Mouse (Mus musculus): ENCODE measurements around the gene Rab3gap2. TPM values are rescaled to one million over a fixed set of nuclear protein-coding genes. Genes with fewer than 3 reads are reported as not detected.

Gene Rab3gap2
- 10 to 100 TPM; 51.9 to 63.2 TPM for total RNA-seq (2021)
- long read RNA-seq, experiment 1, full-length matches to known transcripts: 14 of 22 reads
- long read RNA-seq, experiment 1, partial matches to known transcripts: 7 of 22 reads
- long read RNA-seq, experiment 1, other reads (novel, unspliced or antisense): 1 of 22 reads
- long read RNA-seq, experiment 2, full-length matches to known transcripts: 15 of 22 reads
- long read RNA-seq, experiment 2, partial matches to known transcripts: 3 of 22 reads
- long read RNA-seq, experiment 2, other reads (novel, unspliced or antisense): 4 of 22 reads

DNA sequence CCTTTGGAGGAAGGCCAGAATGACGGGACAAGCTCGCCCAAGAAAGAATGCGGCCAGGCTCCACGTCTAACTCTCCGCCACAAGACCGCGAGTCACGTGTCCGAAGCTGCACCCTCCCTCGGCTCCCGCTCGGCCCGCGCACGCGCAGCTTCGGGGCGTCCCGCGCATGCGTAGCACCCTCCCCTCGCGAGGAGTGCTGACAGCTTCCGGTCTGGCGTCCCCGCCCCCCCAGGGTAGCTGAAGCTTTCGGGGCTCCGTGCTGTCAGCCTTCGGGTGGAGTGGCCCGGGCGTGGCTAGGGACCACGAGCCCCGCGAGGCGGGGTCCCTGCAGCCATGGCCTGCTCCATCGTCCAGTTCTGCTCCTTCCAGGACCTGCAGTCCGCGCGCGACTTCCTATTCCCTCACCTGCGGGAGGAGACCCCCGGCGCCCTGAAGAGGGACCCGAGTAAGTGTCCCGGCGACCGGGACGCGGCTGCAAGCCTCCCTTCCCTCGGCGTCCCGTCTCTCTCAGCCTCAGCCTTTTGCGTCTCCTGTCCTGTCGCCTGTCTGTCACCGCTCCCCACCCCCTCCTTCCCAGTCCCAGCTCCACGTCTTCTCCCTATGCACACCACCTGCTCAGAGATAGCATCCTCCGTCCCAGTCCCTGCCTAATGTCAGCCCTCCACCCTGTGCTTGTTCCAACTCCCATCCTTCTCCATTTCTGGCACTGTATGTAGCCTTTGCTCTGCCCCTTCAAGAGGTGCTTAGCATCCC, at the start of gene Rab3gap2:
Gene Rab3gap2 (plus strand): TSS at position 209 of the 753 bp plus-strand sequence.
- peak; percentile 100 for DNase-seq

DNA sequence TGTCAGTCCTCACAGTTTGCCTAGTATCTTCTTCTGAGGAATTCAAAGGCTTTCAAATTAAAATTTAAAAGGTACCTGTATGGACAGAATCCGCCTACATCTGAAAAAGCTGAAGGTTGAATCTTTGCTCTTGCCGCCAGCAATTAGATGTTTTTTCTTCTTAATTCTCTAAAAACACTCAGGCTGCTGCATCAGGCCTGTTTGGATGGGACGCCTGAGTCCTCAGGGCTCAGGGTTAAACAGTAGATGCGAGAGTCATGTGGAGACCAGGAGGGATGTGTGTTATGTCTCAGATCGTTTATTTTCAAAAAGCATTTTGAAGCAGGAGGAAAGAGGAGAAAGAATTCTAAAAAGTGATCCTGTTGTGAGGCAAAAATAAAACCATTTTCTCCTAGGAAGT, 30.3 kb upstream of the Rab3gap2 start:
- DNase-seq: no peak

DNA sequence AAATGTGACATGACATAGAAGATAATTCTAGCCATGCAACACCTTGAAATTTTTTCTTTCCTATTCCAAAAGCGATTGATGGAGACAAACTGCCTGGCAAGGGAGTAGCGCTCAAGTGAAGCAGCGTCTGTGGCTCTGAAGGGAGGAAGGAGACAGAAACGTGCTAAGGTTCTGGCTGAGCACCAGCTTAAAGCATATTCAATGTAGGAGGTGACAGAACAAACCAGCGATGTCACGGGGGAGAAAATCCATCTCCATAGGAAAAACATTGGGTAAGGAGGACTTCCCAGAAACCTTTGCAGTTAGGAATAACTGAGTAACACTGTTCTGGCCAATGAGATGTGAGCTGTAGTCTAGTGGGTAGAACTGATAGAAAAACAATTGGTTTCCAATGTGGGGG, 26.1 kb upstream of the Rab3gap2 start:
- DNase-seq: no peak

GRCm38 (mm10) chr1:185183591-185184330, 20.2 kb upstream of the Rab3gap2 start:
- DNase-seq: no peak

DNA sequence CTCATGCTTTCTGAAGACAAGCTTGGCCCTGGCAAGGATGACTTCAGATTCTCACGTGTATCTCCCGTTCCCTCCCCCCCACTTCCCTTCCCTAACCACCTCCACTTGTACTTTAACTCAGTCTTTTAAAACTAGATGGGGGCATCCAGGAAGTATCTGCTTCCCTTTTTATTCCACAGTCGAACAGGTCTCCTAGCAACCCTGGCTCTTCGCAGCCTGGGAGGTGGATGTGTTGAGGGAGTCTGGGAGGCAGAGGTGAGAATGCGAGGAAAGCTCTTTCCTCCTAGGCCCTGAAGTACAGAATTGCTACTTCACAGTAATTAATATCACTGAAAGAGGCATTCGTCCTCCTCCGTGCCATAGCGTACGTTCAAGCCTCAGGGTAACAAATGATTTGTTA, 18.4 kb upstream of the Rab3gap2 start:
- no peak for DNase-seq

DNA sequence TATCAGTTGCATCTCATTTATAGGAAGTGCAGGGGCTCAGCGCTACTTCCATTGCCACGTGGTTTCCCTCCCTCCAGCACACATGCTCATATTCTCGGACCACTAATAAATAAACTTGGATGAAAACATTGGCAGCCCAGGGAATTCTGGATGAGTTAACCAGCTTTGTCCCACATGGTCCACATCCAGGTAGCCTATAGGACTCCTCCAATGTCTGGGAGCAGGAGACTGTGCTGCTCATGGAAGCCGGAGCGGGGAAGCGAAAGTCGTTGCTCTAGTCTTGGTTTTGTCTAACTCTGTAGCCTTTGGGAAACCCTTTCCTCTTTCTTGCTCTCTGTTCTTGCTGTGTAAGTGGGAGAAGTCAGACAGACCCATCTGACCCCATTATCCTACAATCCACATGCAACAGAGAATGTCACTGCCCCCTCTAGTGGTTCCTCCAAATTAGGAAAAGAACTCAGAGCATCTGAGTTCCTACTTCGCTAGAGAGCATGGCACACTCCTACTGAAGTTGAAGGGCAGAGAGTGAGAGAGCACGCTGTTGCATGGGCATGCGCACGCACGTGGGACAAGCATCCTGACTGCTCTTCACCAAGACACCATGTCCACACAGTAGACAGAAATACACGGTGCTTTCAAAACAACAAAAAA, 16.7 kb upstream of the Rab3gap2 start:
- peak in 1 of 2 experiments; percentile 50 for DNase-seq

DNA sequence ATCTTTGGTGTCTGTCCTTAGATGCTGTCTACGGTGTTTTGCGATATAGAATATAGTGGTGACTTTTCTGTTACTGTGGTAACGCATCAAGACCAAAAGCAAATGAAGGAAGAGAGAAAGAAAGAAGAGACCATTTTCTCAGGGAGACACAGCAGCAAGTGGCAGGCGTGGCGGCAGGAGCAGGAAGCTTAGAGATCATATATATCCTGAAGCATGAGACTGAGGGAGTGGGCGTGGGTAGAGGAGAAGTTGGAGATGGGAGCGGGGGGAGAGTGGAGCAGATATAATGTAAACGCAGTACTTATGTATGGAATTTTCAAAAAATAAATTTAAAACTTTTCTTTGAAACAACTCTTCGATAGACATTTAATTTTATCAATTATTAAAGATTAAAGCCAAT, 14.0 kb upstream of the Rab3gap2 start:
- no peak for DNase-seq

- no peak for DNase-seq
These were observed 11.8 kb upstream of the Rab3gap2 start for GRCm38 (mm10) chr1:185192087-185192486.

DNA sequence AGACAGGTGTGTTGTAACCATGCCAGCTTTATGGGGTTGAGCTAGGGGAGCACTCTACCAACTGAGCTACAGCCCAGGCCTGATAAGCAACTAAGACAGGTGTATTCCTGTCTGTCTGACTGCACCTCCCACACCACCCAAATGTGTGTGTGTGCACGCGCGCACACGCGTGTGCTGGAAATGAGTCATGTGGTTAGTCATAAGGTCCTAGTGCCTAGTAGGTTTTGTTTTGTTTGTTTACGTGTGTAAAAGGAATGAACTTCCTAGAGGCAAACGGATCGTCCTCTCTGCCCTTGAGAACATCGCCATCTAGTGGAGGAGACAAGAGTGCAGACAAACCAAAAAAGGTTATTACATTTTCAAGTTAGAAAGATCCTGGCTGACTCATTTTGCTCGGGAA, 10.4 kb upstream of the Rab3gap2 start:
- DNase-seq: peak; percentile 22 to 56

GRCm38 (mm10) chr1:185196323-185196722, 7.6 kb upstream of the Rab3gap2 start:
- no peak for DNase-seq

GRCm38 (mm10) chr1:185200571-185201395, 3.1 kb upstream of the Rab3gap2 start:
- peak; percentile 36 to 37 for DNase-seq

DNA sequence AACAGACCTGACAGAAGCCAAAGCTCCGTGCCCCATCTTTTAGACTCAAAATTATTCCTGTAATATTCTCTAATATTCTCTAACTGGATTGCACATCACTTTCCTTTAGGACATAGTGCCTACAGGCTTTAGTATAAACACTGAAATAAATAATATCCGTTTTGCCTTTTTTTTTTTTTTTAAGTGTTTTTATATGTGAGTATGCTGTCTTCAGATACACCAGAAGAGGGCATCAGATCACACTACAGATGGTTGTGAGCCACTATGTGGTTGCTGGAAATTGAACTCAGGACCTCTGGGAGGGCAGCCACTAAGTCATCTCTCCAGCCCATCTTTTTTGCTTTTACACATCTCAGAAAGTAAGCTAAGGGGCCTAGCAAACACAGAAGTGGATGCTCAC, 1.9 kb upstream of the Rab3gap2 start:
- DNase-seq: no peak

DNA sequence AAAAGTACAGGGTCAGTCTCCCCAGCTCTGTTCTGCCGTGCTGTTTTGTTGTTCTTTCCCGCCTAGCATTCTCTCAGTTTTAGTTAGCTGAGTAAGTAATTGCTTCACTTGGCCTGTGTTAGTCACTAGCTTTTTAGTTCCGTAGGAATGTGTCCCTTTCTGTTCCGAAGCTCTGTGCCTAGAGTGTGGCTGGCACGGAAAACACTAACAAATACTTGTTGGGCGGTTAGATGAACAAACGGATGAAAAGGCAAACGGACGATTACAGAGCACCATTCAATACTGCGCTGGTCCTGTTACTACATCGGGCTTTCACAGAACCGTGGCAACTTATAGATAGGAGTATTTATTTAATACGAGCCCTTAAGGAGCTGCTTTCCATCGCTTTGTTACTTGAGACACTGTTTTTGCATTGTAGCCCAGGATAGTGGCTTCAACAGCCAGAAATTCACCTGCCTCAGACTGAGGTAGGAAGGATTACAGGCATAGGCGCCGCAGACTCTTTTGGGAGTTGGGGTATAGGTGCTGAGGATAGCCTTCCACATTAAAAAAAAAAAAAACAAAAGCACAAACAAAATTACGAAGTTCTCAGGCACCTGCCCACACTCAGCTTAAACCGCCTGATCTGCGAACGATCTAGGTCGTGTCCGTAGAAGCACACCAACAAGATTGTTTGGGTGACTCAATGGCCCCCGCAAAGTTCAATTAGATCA, 565 bp upstream of the Rab3gap2 start:
- DNase-seq: peak; percentile 21 to 36

GRCm38 (mm10) chr1:185205090-185205489, 1.2 kb downstream of the Rab3gap2 start:
- DNase-seq: peak; percentile 43 to 50

DNA sequence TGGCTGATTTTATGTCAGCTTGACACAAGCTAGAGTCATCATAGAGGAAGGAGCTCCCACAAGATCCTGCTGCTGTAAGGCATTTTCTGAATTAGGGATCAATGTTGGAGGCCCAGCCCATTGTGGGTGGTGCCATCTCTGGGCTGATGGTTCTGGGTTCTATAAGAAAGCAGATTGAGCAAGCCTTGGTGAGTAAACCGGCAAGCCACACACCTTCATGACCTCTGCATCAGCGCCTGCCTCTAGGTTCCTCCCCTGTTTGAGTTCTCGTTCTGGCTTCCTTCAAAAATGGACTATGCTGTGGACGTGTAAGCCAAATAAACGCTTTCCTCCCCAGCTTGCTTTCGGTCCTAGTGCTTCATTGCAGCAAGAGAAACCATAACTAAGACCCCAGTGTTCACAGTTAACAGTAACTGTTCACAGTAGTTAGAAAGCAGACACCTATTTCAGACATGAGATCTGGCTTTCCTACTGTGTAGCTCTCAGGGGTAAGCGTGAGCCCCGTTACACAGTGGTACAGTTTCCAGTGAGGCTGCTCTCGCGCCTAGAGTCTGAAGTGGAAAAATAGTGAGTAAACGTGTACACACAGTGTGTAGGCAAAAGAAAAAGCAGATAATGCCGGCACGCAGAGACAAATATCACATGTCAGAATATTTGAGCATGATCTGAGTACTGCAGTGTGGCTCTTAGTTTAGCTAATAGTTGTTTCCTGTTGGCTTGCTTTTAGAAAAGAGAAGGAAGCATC, 4.1 kb downstream of the Rab3gap2 start:
- DNase-seq: no peak

GRCm38 (mm10) chr1:185208766-185209165, 4.8 kb downstream of the Rab3gap2 start:
- DNase-seq: no peak

DNA sequence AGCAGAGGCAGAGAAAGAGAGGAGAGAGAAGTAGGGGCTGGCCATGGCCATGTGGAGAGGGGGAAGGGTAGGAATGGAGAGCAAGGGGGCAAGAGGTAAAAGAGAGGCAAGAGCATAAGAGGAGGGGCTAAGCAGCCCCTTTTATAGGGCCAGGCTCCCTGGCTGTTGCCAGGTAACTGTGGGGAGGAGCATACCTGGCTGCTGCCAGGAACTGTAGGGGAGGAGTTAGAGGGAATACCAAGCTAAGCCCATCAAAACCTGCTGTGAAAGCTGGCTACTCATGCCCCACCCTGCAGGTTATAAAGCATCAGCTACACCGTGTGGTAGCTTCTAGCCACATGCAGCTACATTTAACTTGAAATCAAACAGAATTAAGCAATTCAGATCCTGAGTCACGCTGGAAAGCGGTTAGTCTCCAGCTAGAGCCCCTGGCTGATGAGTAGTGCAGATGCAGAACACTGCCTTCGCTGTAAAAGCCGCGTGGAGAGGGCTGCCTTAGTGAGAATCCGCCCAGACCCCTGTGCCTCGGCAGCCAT, 5.8 kb downstream of the Rab3gap2 start:
- DNase-seq: no peak

DNA sequence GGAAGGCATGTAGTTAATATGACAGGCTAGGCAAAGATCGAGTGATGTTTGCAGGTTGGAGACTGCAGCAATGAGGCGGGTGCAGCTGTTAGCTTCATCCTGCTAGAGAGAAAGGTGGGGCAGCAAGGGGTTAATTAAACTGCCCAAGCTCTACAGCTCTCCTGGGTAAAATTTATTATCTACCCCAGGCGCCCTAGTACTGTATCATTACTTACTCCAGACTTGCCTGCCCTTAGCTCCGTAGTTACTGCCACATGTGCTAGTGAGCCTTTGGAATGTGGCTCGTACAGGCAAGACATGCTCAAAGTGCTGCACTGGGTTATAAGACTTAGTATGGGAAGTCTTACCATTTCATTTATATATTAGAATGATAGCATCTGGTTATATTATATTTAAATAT, 12.4 kb downstream of the Rab3gap2 start:
- no peak for DNase-seq

DNA sequence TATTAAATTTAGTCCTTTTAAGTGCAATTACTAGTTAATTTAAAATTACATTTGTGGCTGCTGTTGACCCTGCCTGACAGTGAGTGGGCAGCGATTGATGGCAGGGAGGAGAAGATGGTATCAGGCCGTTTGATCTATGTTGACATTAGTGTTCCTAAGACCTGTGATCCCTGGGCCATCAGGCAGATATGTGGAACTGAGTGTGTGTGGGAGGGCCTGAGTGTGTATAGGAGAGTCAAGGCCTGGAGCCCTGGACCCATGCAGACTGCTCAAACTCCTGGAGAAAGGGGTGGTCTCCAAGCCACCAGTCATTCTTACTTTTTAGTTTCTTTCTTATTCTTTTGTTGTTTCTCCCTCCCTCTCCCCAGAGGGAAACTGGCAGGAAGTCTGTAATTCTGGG, 12.8 kb downstream of the Rab3gap2 start:
- no peak for DNase-seq

DNA sequence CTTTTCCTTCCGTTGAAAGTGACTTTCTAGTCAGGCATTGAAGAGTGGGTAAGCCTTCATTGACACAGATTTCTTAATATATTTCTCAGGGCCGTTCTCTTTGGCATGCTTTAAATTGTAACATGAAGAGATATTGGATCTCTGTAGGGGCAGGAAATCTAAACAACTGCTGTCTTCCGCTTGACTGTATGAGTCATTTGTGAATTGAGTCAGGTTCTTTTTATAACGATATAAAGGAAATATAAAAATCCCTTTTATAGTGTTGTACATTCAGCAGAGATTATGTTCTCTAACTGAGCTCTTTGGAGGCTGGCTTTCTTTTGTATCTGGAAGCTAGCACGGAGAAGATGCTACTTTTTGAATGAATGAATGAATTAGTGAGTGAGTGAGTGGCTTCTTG, 14.0 kb downstream of the Rab3gap2 start:
- no peak for DNase-seq
